Mouse (Mus musculus): ENCODE results near the gene Nrxn1. TPM values are rescaled to one million over a fixed set of nuclear protein-coding genes. Genes with fewer than 3 reads are reported as not detected.
A peak's percentile ranks its signal among the peaks of the same experiment; 100 is the strongest.

Nrxn1 gene
- polyA plus RNA-seq, 1 experiment from 2014 or later: 7.1 TPM

- Histone ChIP-seq H3K4me3 (replicated peaks) (no peak overlapping the region), H3K27ac (no peak overlapping the region), H3K4me2 (no peak overlapping the region), H3K36me3 (no peaks in the 10 kb centered on the region), H3K9ac (no peak overlapping the region), H3K9me3 (no peaks in the 10 kb centered on the region), H3K27me3 (replicated peaks) (no peaks in the 10 kb centered on the region), H3K4me1 (no peaks in the 10 kb centered on the region)
- no peak for ATAC-seq (ENCODE audit: insufficient read depth, low FRiP score, low read depth)
Measured at GRCm38 (mm10) chr17:90479531-90480250, 613.2 kb downstream of the Nrxn1 start.

GRCm38 (mm10) chr17:90456748-90457147 lies 636.1 kb downstream of the Nrxn1 start:
- Histone ChIP-seq H3K9me3 (no peaks in the 10 kb centered on the region), H3K27ac (no peak overlapping the region), H3K4me2 (no peak overlapping the region), H3K4me3 (replicated peaks) (no peak overlapping the region), H3K9ac (no peak overlapping the region), H3K36me3 (no peaks in the 10 kb centered on the region), H3K27me3 (replicated peaks) (peaks cover 31% of the 10 kb centered on the region), H3K4me1 (0 out of 2 replicates have a peak, but pooled peaks cover 17% of the 10 kb centered on the region)
- WGBS: 30% methylated on average over 5 of the region's 5 CpGs
- no peak for ATAC-seq (ENCODE audit: insufficient read depth, low FRiP score, low read depth)

GRCm38 (mm10) chr17:90455904-90456303 lies 637.0 kb downstream of the Nrxn1 start:
- H3K27ac ChIP-seq: no peak overlapping the region
- no peak for ATAC-seq (ENCODE audit: insufficient read depth, low FRiP score, low read depth)
- H3K4me1 ChIP-seq: 0 out of 2 replicates have a peak, but pooled peaks cover 17% of the 10 kb centered on the region
- WGBS: under 1% methylated on average over 13 of the region's 13 CpGs
- H3K9me3 ChIP-seq: no peaks in the 10 kb centered on the region
- peak overlapping the region; percentile 45 for H3K4me3 ChIP-seq (replicated peaks)
- no peaks in the 10 kb centered on the region for H3K36me3 ChIP-seq
- H3K4me2 ChIP-seq: peak overlapping the region; percentile 91
- peaks cover 31% of the 10 kb centered on the region for H3K27me3 ChIP-seq (replicated peaks)
- no peak overlapping the region for H3K9ac ChIP-seq

GRCm38 (mm10) chr17:90455409-90455775 lies 637.5 kb downstream of the Nrxn1 start:
- no peak overlapping the region for H3K9ac ChIP-seq
- no peak overlapping the region for H3K27ac ChIP-seq
- H3K4me2 ChIP-seq: peak overlapping the region; percentile 91
- WGBS: under 1% methylated on average over 23 of the region's 23 CpGs
- H3K4me1 ChIP-seq: 0 out of 2 replicates have a peak, but pooled peaks cover 17% of the 10 kb centered on the region
- no peaks in the 10 kb centered on the region for H3K9me3 ChIP-seq
- ATAC-seq (ENCODE audit: insufficient read depth, low FRiP score, low read depth): no peak
- peak overlapping the region; percentile 45 for H3K4me3 ChIP-seq (replicated peaks)
- no peaks in the 10 kb centered on the region for H3K36me3 ChIP-seq
- peaks cover 31% of the 10 kb centered on the region for H3K27me3 ChIP-seq (replicated peaks)

- 0 out of 2 replicates have a peak overlapping the region, but pooled peaks have one; percentile 9 for H3K9ac ChIP-seq
- under 1% methylated on average over 38 of the region's 41 CpGs for WGBS
- H3K27ac ChIP-seq: no peak overlapping the region
- H3K4me1 ChIP-seq: 0 out of 2 replicates have a peak, but pooled peaks cover 17% of the 10 kb centered on the region
- no peak for ATAC-seq (ENCODE audit: insufficient read depth, low FRiP score, low read depth)
- peaks cover 31% of the 10 kb centered on the region for H3K27me3 ChIP-seq (replicated peaks)
- peak overlapping the region; percentile 45 for H3K4me3 ChIP-seq (replicated peaks)
- peak overlapping the region; percentile 91 for H3K4me2 ChIP-seq
- no peaks in the 10 kb centered on the region for H3K9me3 ChIP-seq
- no peaks in the 10 kb centered on the region for H3K36me3 ChIP-seq
Measured at GRCm38 (mm10) chr17:90454738-90455408, 638.0 kb downstream of the Nrxn1 start.

GRCm38 (mm10) chr17:90454356-90454737 lies 638.5 kb downstream of the Nrxn1 start:
- H3K27ac ChIP-seq: no peak overlapping the region
- H3K4me1 ChIP-seq: 0 out of 2 replicates have a peak, but pooled peaks cover 17% of the 10 kb centered on the region
- H3K27me3 ChIP-seq (replicated peaks): peaks cover 31% of the 10 kb centered on the region
- WGBS: 4% methylated on average over 15 of the region's 15 CpGs
- no peaks in the 10 kb centered on the region for H3K36me3 ChIP-seq
- H3K4me3 ChIP-seq (replicated peaks): peak overlapping the region; percentile 45
- ATAC-seq (ENCODE audit: insufficient read depth, low FRiP score, low read depth): no peak
- no peak overlapping the region for H3K9ac ChIP-seq
- peak overlapping the region; percentile 91 for H3K4me2 ChIP-seq
- no peaks in the 10 kb centered on the region for H3K9me3 ChIP-seq

GRCm38 (mm10) chr17:90453280-90453679 lies 639.6 kb downstream of the Nrxn1 start:
- no peak overlapping the region for H3K27ac ChIP-seq
- H3K36me3 ChIP-seq: no peaks in the 10 kb centered on the region
- H3K4me1 ChIP-seq: 0 out of 2 replicates have a peak, but pooled peaks cover 17% of the 10 kb centered on the region
- no peak overlapping the region for H3K4me3 ChIP-seq (replicated peaks)
- WGBS: 51% methylated on average over 4 of the region's 4 CpGs
- no peak overlapping the region for H3K9ac ChIP-seq
- no peaks in the 10 kb centered on the region for H3K9me3 ChIP-seq
- no peak overlapping the region for H3K4me2 ChIP-seq
- H3K27me3 ChIP-seq (replicated peaks): peaks cover 31% of the 10 kb centered on the region
- no peak for ATAC-seq (ENCODE audit: insufficient read depth, low FRiP score, low read depth)

- no peaks in the 10 kb centered on the region for H3K9me3 ChIP-seq
- no peak for ATAC-seq (ENCODE audit: insufficient read depth, low FRiP score, low read depth)
- H3K4me3 ChIP-seq (replicated peaks): no peak overlapping the region
- H3K9ac ChIP-seq: no peak overlapping the region
- H3K27ac ChIP-seq: no peak overlapping the region
- H3K4me1 ChIP-seq: 0 out of 2 replicates have a peak, but pooled peaks cover 17% of the 10 kb centered on the region
- WGBS: 64% methylated on average over 2 of the region's 2 CpGs
- H3K4me2 ChIP-seq: no peak overlapping the region
- no peaks in the 10 kb centered on the region for H3K36me3 ChIP-seq
- peaks cover 31% of the 10 kb centered on the region for H3K27me3 ChIP-seq (replicated peaks)
Measured at GRCm38 (mm10) chr17:90452770-90453169, 640.1 kb downstream of the Nrxn1 start.

- Histone ChIP-seq H3K27me3 (replicated peaks) (peaks cover 27% of the 10 kb centered on the region), H3K9me3 (no peaks in the 10 kb centered on the region), H3K36me3 (no peaks in the 10 kb centered on the region), H3K4me3 (replicated peaks) (no peak overlapping the region), H3K9ac (no peak overlapping the region), H3K27ac (no peak overlapping the region), H3K4me1 (0 out of 2 replicates have a peak, but pooled peaks cover 17% of the 10 kb centered on the region), H3K4me2 (no peak overlapping the region)
- no peak for ATAC-seq (ENCODE audit: insufficient read depth, low FRiP score, low read depth)
- WGBS: 75% methylated on average over 2 of the region's 2 CpGs
Measured at GRCm38 (mm10) chr17:90451384-90451783, 641.5 kb downstream of the Nrxn1 start.

- H3K27ac ChIP-seq: no peak overlapping the region
- no peak for ATAC-seq (ENCODE audit: insufficient read depth, low FRiP score, low read depth)
- no peaks in the 10 kb centered on the region for H3K27me3 ChIP-seq (replicated peaks)
- no peaks in the 10 kb centered on the region for H3K36me3 ChIP-seq
- no peaks in the 10 kb centered on the region for H3K9me3 ChIP-seq
- no peak overlapping the region for H3K4me2 ChIP-seq
- H3K4me3 ChIP-seq (replicated peaks): no peak overlapping the region
- no peak overlapping the region for H3K9ac ChIP-seq
- no peaks in the 10 kb centered on the region for H3K4me1 ChIP-seq
Measured at GRCm38 (mm10) chr17:90443067-90443466, 649.8 kb downstream of the Nrxn1 start.

- no peak overlapping the region for H3K4me3 ChIP-seq (replicated peaks)
- no peak for ATAC-seq (ENCODE audit: insufficient read depth, low FRiP score, low read depth)
- no peaks in the 10 kb centered on the region for H3K4me1 ChIP-seq
- no peak overlapping the region for H3K4me2 ChIP-seq
- no peaks in the 10 kb centered on the region for H3K9me3 ChIP-seq
- no peaks in the 10 kb centered on the region for H3K36me3 ChIP-seq
- no peak overlapping the region for H3K9ac ChIP-seq
- H3K27ac ChIP-seq: no peak overlapping the region
- H3K27me3 ChIP-seq (replicated peaks): no peaks in the 10 kb centered on the region
Measured at GRCm38 (mm10) chr17:90435836-90436235, 657.0 kb downstream of the Nrxn1 start.

GRCm38 (mm10) chr17:90435371-90435770 lies 657.5 kb downstream of the Nrxn1 start:
- Histone ChIP-seq H3K36me3 (no peaks in the 10 kb centered on the region), H3K9me3 (no peaks in the 10 kb centered on the region), H3K9ac (no peak overlapping the region), H3K27me3 (replicated peaks) (no peaks in the 10 kb centered on the region), H3K4me1 (no peaks in the 10 kb centered on the region), H3K27ac (no peak overlapping the region), H3K4me2 (no peak overlapping the region), H3K4me3 (replicated peaks) (no peak overlapping the region)
- no peak for ATAC-seq (ENCODE audit: insufficient read depth, low FRiP score, low read depth)
- 62% methylated on average over 2 of the region's 2 CpGs for WGBS

Measured in stomach, embryonic 15.5 days (tissue).